In the genomic region with DNA sequence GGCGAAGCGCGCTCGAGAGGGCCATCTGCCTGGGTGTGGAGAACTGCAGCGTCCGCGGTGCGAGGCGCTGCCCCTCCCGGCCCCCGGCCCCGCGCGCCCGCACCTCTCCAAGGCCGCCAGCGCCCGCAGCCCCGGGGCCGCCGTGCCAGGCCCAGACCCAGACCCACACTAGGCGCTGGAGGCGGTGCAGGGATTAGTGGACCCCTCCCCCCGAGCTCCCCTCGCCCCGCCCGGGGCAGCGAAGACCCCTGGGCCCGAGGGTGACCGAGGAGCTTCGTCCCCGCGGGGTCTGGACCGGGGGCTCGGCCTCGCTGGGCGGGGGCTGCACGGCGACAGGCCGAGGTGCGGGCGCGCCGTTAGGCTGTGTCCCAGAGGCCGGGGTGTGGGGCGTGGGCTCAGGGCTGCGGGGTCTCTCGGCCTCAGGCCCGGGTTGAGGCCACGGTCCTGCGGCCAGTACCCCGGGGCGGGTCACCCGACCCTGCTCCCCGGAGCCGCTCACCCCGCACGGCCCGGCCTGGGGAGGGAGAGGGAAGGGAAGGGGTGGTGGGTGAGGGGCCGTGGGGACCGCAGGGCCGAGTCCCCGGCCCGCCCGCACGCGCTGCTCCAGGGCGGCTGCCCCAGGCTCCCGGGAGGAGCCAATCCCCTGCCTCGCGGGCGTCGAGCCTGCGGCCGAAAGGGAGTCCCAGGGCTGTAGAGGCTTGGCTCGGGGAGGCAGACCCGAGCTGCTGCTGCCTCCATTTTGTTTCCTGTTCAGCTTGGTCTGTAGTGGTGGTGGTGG, we compare ENCODE assay signal across 8 mouse cellular contexts. TPM values are rescaled to one million over a fixed set of nuclear protein-coding genes. Genes with fewer than 3 reads are reported as not detected.
DNase-seq lines count a peak whose midpoint lies in the region; ATAC-seq and TF ChIP-seq lines count a peak whose summit lies in the region.

No protein-coding gene starts in this region.

- peak; percentile 74 for DNase-seq in brain, embryonic 14.5 days (ENCODE audit: low read depth)
- peak; percentile 28 to 50 (median 33) for DNase-seq in liver, embryonic 14.5 days (ENCODE audit: low read depth in 3 of 3, low spot score in 3 of 3)
- peak; percentile 33 to 37 for DNase-seq in natural killer cell, adult 2 months (ENCODE audit: low spot score in 2 of 2)
- peak; percentile 81 for DNase-seq in testis, postnatal 14 days (ENCODE audit: low spot score)

- ATAC-seq in CD4-positive, CD25-positive, alpha-beta regulatory T cell, adult 4 months: peak; percentile 60
- peak; percentile 54 for ATAC-seq in erythroblast, adult 5-6 weeks (replicated peaks; ENCODE audit: low FRiP score, poor library complexity, severe bottlenecking)
- peak; percentile 44 for ATAC-seq in heart, embryonic 11.5 days (replicated peaks; ENCODE audit: insufficient number of reproducible peaks, low FRiP score, low TSS enrichment)
- peak; percentile 66 for ATAC-seq in kidney, embryonic 15.5 days (replicated peaks; ENCODE audit: low FRiP score)
- peak; percentile 36 for ATAC-seq in liver, embryonic 14.5 days (ENCODE audit: insufficient read depth)

- WGBS in heart, embryonic 11.5 days (ENCODE audit: insufficient replicate concordance): under 1% methylated on average over 73 of the region's 77 CpGs
- WGBS in kidney, embryonic 15.5 days: 1% methylated on average over 74 of the region's 77 CpGs
- WGBS in liver, embryonic 14.5 days (ENCODE audit: insufficient replicate concordance): 3% methylated on average over 69 of the region's 77 CpGs

- H3K9me3 ChIP-seq in heart, embryonic 11.5 days (replicated peaks; ENCODE audit: control insufficient read depth, low read length): no peaks in the 10 kb centered on the region
- no peaks in the 10 kb centered on the region for H3K9me3 ChIP-seq in kidney, embryonic 15.5 days (replicated peaks)
- H3K9me3 ChIP-seq in liver, embryonic 14.5 days (ENCODE audit: control insufficient read depth, low read length): no peaks in the 10 kb centered on the region

- peaks cover 28% of the 10 kb centered on the region for H3K4me1 ChIP-seq in heart, embryonic 11.5 days (ENCODE audit: control insufficient read depth, insufficient read depth, low read length)
- peaks cover 47% of the 10 kb centered on the region for H3K4me1 ChIP-seq in kidney, embryonic 15.5 days
- peaks cover 18 to 32% of the 10 kb centered on the region in 2 experiments for H3K4me1 ChIP-seq in liver, embryonic 14.5 days (replicated peaks; ENCODE audit: control insufficient read depth in 2 of 2, insufficient read depth in 2 of 2, low read length in 1 of 2)

- H3K4me2 ChIP-seq in heart, embryonic 11.5 days: peak overlapping the region; percentile 80
- peak overlapping the region; percentile 85 for H3K4me2 ChIP-seq in kidney, embryonic 15.5 days
- peak overlapping the region; percentile 80 for H3K4me2 ChIP-seq in liver, embryonic 14.5 days (ENCODE audit: low read depth)

- TF ChIP-seq EP300 in liver, embryonic 14.5 days (IDR thresholded peaks at IDR 0.05; ENCODE audit: low read depth): no peak

- H3K27ac ChIP-seq in heart, embryonic 11.5 days (ENCODE audit: low read depth, low read length): peak overlapping the region; percentile 99
- H3K27ac ChIP-seq in kidney, embryonic 15.5 days: peak overlapping the region; percentile 98
- peak overlapping the region; percentile 61 for H3K27ac ChIP-seq in liver, embryonic 14.5 days

- peaks cover 14% of the 10 kb centered on the region for H3K36me3 ChIP-seq in heart, embryonic 11.5 days (ENCODE audit: control insufficient read depth, insufficient read depth, low read length)
- peaks cover 17% of the 10 kb centered on the region for H3K36me3 ChIP-seq in kidney, embryonic 15.5 days
- H3K36me3 ChIP-seq in liver, embryonic 14.5 days (replicated peaks; ENCODE audit: control insufficient read depth, insufficient read depth, low read depth): peaks cover 15% of the 10 kb centered on the region

- peak overlapping the region; percentile 96 for H3K9ac ChIP-seq in heart, embryonic 11.5 days (ENCODE audit: low read depth, low read length)
- H3K9ac ChIP-seq in kidney, embryonic 15.5 days: peak overlapping the region; percentile 78
- peak overlapping the region; percentile 89 for H3K9ac ChIP-seq in liver, embryonic 14.5 days (replicated peaks)

- no peaks in the 10 kb centered on the region for H3K27me3 ChIP-seq in heart, embryonic 11.5 days (ENCODE audit: control insufficient read depth, insufficient read depth, low read length)
- no peaks in the 10 kb centered on the region for H3K27me3 ChIP-seq in kidney, embryonic 15.5 days
- H3K27me3 ChIP-seq in liver, embryonic 14.5 days (ENCODE audit: control insufficient read depth, insufficient read depth, low read length): no peaks in the 10 kb centered on the region

- TF ChIP-seq CTCF in brain, embryonic 14.5 days (IDR thresholded peaks at IDR 0.05; ENCODE audit: borderline replicate concordance, extremely low read depth, insufficient read depth, insufficient read length): peak; percentile 19; the same call in 1 of the 2 replicates
- no peak; the same call in 1 of the 2 replicates for TF ChIP-seq CTCF in liver, embryonic 14.5 days (IDR thresholded peaks at IDR 0.05; ENCODE audit: low read depth)

- peak overlapping the region; percentile 78 for H3K4me3 ChIP-seq in heart, embryonic 11.5 days (ENCODE audit: low read depth, low read length)
- peak overlapping the region; percentile 80 for H3K4me3 ChIP-seq in kidney, embryonic 15.5 days (replicated peaks)
- peak overlapping the region; percentile 64 to 91 for H3K4me3 ChIP-seq in liver, embryonic 14.5 days (ENCODE audit: insufficient read depth in 1 of 2, low read depth in 2 of 2, low read length in 2 of 2)

- no peak; the same call in 1 of the 2 replicates for TF ChIP-seq POLR2A in brain, embryonic 14.5 days (IDR thresholded peaks at IDR 0.05; ENCODE audit: borderline replicate concordance, extremely low read depth, insufficient read depth, insufficient read length, poor library complexity, severe bottlenecking)

RNA-seq across cellular contexts. Expression of gene Nsd1, which starts 0.8 kb away (rescaled TPM):
- 10 to 100 TPM; 63.0 to 64.6 TPM for polyA plus RNA-seq in CD4-positive, CD25-positive, alpha-beta regulatory T cell, adult 4 months (2017; shearing (Covaris generic))
- 38.1 and 52.2 TPM in 2 replicates for polyA plus RNA-seq in brain, embryonic 14.5 days (2012; rRNA removed)
- 23.0 and 33.8 TPM in 2 replicates for total RNA-seq in erythroblast, adult 5-6 weeks (2015; ENCODE audit: low replicate concordance)
- total RNA-seq in erythroblast, adult 5-6 weeks (2017; ENCODE audit: low replicate concordance): 21.0 and 29.0 TPM in 2 replicates
- polyA plus RNA-seq in heart, embryonic 11.5 days (2014; fragmentation: Nextera tagmentation; extraction: Ambion mirVana): 41.8 and 72.1 TPM in 2 replicates
- 65.1 and 66.9 TPM in 2 replicates for polyA plus RNA-seq in kidney, embryonic 15.5 days (2015; fragmentation: Nextera tagmentation; extraction: Ambion mirVana)
- 7.0 and 8.0 TPM in 2 replicates for polyA plus RNA-seq in liver, embryonic 14.5 days (2012; rRNA removed)
- 13.8 and 15.8 TPM in 2 replicates for polyA plus RNA-seq in liver, embryonic 14.5 days (2014; fragmentation: Nextera tagmentation; extraction: Ambion mirVana)

RNA-seq across cellular contexts. Expression of gene Fgfr4, which starts 57.9 kb away (rescaled TPM):
- not detected for polyA plus RNA-seq in CD4-positive, CD25-positive, alpha-beta regulatory T cell, adult 4 months (2017; shearing (Covaris generic))
- 1.6 and 2.0 TPM in 2 replicates for polyA plus RNA-seq in brain, embryonic 14.5 days (2012; rRNA removed)
- total RNA-seq in erythroblast, adult 5-6 weeks (2015; ENCODE audit: low replicate concordance): not detected in 2 replicates
- not detected in 2 replicates for total RNA-seq in erythroblast, adult 5-6 weeks (2017; ENCODE audit: low replicate concordance)
- 0.56 and 0.64 TPM in 2 replicates for polyA plus RNA-seq in heart, embryonic 11.5 days (2014; fragmentation: Nextera tagmentation; extraction: Ambion mirVana)
- 16.4 and 19.8 TPM in 2 replicates for polyA plus RNA-seq in kidney, embryonic 15.5 days (2015; fragmentation: Nextera tagmentation; extraction: Ambion mirVana)
- polyA plus RNA-seq in liver, embryonic 14.5 days (2012; rRNA removed): 3.9 and 4.7 TPM in 2 replicates
- 3.3 and 4.5 TPM in 2 replicates for polyA plus RNA-seq in liver, embryonic 14.5 days (2014; fragmentation: Nextera tagmentation; extraction: Ambion mirVana)

Comparison
In these comparisons a context has a peak if more than half of its experiments do, and no peak if none do; other contexts are left out.
1. Peak in every context shown above with its lines: DNase-seq, ATAC-seq, H3K4me3 ChIP-seq and H3K27ac ChIP-seq.